Mouse (Mus musculus): ENCODE results near the gene Gm17482. TPM values are rescaled to one million over a fixed set of nuclear protein-coding genes. Genes with fewer than 3 reads are reported as not detected.

The Gm17482 gene
- polyA plus RNA-seq, 1 experiment from 2014 or later, result not detected

- no peaks in the 10 kb centered on the region for H3K9me3 ChIP-seq (ENCODE audit: control insufficient read depth, low read length)
- no peaks in the 10 kb centered on the region for H3K27me3 ChIP-seq (ENCODE audit: control insufficient read depth, insufficient read depth, low read length)
- no peak for DNase-seq
- no peak overlapping the region for H3K9ac ChIP-seq (replicated peaks; ENCODE audit: low read length)
- H3K36me3 ChIP-seq (ENCODE audit: control insufficient read depth, insufficient read depth, low read length), result peaks cover 8% of the 10 kb centered on the region; the same call in 1 of the 2 replicates
- H3K4me2 ChIP-seq (ENCODE audit: low read length), result no peak overlapping the region
- H3K4me1 ChIP-seq (ENCODE audit: control insufficient read depth, insufficient read depth, low read length), result no peaks in the 10 kb centered on the region
- 91% methylated on average over 3 of the region's 3 CpGs for WGBS
- no peak overlapping the region for H3K27ac ChIP-seq (replicated peaks; ENCODE audit: low read depth, low read length)
- ATAC-seq (ENCODE audit: low FRiP score, low TSS enrichment), result no peak
- no peak overlapping the region for H3K4me3 ChIP-seq (replicated peaks; ENCODE audit: low read depth, low read length)
Observed at GRCm38 (mm10) chr6:115260507-115260906, 33.4 kb downstream of the Gm17482 start.

- H3K9ac ChIP-seq (replicated peaks; ENCODE audit: low read length), result no peak overlapping the region
- no peak for ATAC-seq (ENCODE audit: low FRiP score, low TSS enrichment)
- WGBS, result 89% methylated on average over 5 of the region's 5 CpGs
Observed at GRCm38 (mm10) chr6:115266791-115267190, 39.6 kb downstream of the Gm17482 start.

DNA sequence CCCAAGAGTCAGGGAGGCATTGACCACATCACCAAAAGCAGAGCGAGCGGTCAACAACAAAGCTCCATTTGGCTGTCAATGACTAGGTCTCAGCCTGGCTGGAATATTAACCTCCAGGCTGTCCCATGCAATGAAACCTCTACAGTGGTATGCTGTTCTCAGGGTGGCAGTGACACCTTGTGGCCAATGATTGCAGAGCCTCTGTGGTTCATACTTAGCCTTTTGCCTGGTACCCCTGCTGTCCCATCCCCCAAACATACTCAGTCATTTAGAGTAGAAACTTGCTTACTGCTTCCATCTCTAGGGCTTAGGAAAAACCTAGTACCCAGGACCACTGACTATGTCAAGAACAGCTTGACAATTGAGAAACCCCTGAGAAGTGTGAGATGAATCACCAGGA, 40.8 kb downstream of the Gm17482 start:
- Histone ChIP-seq H3K4me1 (ENCODE audit: control insufficient read depth, insufficient read depth, low read length) (0 out of 2 replicates have a peak, but pooled peaks cover 4% of the 10 kb centered on the region), H3K9me3 (ENCODE audit: control insufficient read depth, low read length) (no peaks in the 10 kb centered on the region), H3K36me3 (ENCODE audit: control insufficient read depth, insufficient read depth, low read length) (peaks cover under 1% of the 10 kb centered on the region; the same call in 1 of the 2 replicates), H3K4me3 (replicated peaks; ENCODE audit: low read depth, low read length) (no peak overlapping the region), H3K27ac (replicated peaks; ENCODE audit: low read depth, low read length) (no peak overlapping the region), H3K9ac (replicated peaks; ENCODE audit: low read length) (no peak overlapping the region), H3K4me2 (ENCODE audit: low read length) (no peak overlapping the region), H3K27me3 (ENCODE audit: control insufficient read depth, insufficient read depth, low read length) (no peaks in the 10 kb centered on the region)
- DNase-seq (peak; percentile 89), ATAC-seq (ENCODE audit: low FRiP score, low TSS enrichment) (no peak)
- 61% methylated on average over 2 of the region's 2 CpGs for WGBS

More at GRCm38 (mm10) chr6:115266791-115267190, 39.6 kb downstream of the Gm17482 start:
- no peak overlapping the region for H3K4me3 ChIP-seq (replicated peaks; ENCODE audit: low read depth, low read length)
- H3K4me2 ChIP-seq (ENCODE audit: low read length), result no peak overlapping the region
- no peak for DNase-seq
- H3K27me3 ChIP-seq (ENCODE audit: control insufficient read depth, insufficient read depth, low read length), result no peaks in the 10 kb centered on the region
- H3K9me3 ChIP-seq (ENCODE audit: control insufficient read depth, low read length), result no peaks in the 10 kb centered on the region
- no peaks in the 10 kb centered on the region for H3K4me1 ChIP-seq (ENCODE audit: control insufficient read depth, insufficient read depth, low read length)
- no peak overlapping the region for H3K27ac ChIP-seq (replicated peaks; ENCODE audit: low read depth, low read length)
- H3K36me3 ChIP-seq (ENCODE audit: control insufficient read depth, insufficient read depth, low read length), result peaks cover 5% of the 10 kb centered on the region; the same call in 1 of the 2 replicates

DNA sequence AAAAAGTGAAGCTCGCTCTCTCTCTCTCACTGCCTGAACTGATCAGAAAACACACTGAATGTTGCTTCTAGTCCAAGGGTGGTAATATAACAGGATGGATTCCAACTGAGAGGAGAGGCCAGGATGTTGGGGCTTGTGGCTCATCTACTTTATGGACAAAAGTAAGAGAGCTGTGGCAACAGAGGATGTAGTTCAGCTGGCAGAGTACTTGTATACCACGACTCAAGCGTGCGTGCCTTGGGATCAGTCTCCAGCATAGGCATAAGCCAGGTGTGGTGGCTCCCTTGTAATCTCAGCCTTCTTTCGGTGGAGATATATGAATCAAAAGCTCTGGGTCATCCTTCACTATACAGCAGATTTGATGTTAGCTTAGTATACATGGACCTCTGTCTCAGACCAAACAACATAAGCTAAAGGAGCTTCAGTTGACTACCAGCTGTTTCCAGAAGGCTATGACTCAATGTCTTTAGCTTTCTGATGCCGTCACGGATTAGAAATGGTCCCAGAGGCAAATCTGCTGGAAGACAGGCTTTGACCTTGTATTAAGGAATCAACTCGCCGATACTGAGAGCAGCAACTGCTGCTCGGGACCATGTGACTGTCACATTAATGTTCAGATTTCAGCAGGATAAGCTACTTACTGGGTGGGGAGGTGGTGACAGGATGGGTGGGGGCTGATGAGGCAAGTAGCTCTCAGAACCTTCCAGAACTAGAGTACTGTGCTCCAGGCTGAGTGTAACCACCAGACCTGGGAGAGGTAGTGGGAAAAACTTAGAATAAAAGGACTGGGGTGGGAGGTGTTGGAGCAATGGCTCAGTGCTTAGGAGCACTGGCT, 41.6 kb downstream of the Gm17482 start:
- 0 out of 2 replicates have a peak, but pooled peaks cover 4% of the 10 kb centered on the region for H3K4me1 ChIP-seq (ENCODE audit: control insufficient read depth, insufficient read depth, low read length)
- DNase-seq (no peak), ATAC-seq (ENCODE audit: low FRiP score, low TSS enrichment) (no peak)
- H3K9me3 ChIP-seq (ENCODE audit: control insufficient read depth, low read length), result no peaks in the 10 kb centered on the region
- H3K4me2 ChIP-seq (ENCODE audit: low read length), result no peak overlapping the region
- WGBS, result 80% methylated on average over 10 of the region's 10 CpGs
- H3K4me3 ChIP-seq (replicated peaks; ENCODE audit: low read depth, low read length), result no peak overlapping the region
- H3K9ac ChIP-seq (replicated peaks; ENCODE audit: low read length), result no peak overlapping the region
- H3K27me3 ChIP-seq (ENCODE audit: control insufficient read depth, insufficient read depth, low read length), result no peaks in the 10 kb centered on the region
- no peaks in the 10 kb centered on the region for H3K36me3 ChIP-seq (ENCODE audit: control insufficient read depth, insufficient read depth, low read length)
- no peak overlapping the region for H3K27ac ChIP-seq (replicated peaks; ENCODE audit: low read depth, low read length)

- WGBS, result 83% methylated on average over 5 of the region's 5 CpGs
- no peak overlapping the region for H3K4me2 ChIP-seq (ENCODE audit: low read length)
- no peaks in the 10 kb centered on the region for H3K27me3 ChIP-seq (ENCODE audit: control insufficient read depth, insufficient read depth, low read length)
- DNase-seq (no peak), ATAC-seq (ENCODE audit: low FRiP score, low TSS enrichment) (no peak)
- no peaks in the 10 kb centered on the region for H3K36me3 ChIP-seq (ENCODE audit: control insufficient read depth, insufficient read depth, low read length)
- H3K9me3 ChIP-seq (ENCODE audit: control insufficient read depth, low read length), result no peaks in the 10 kb centered on the region
- H3K4me3 ChIP-seq (replicated peaks; ENCODE audit: low read depth, low read length), result no peak overlapping the region
- H3K9ac ChIP-seq (replicated peaks; ENCODE audit: low read length), result no peak overlapping the region
- 0 out of 2 replicates have a peak, but pooled peaks cover 4% of the 10 kb centered on the region for H3K4me1 ChIP-seq (ENCODE audit: control insufficient read depth, insufficient read depth, low read length)
- no peak overlapping the region for H3K27ac ChIP-seq (replicated peaks; ENCODE audit: low read depth, low read length)
Observed at GRCm38 (mm10) chr6:115269561-115269960, 42.4 kb downstream of the Gm17482 start.

DNA sequence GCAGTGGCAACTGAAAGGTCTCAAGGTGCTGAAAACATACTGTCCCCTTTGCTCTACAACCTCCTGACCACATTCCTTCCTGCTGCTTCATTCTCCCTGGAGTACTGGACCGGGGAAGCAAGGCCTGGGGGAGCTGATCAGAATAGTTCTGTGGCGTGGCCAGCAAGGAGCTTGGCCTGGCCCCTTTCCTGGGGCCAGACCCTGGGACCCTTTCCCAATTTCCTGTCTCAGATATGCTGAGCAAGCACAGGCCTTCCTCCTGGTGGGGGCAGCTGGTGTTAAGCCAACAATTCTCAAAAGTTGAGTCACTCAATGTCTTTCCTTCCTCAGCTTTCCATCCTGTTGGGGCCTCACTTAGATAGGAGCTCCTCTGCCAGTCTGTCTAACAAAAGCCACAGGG, 42.9 kb downstream of the Gm17482 start:
- Histone ChIP-seq H3K27me3 (ENCODE audit: control insufficient read depth, insufficient read depth, low read length) (no peaks in the 10 kb centered on the region), H3K4me3 (replicated peaks; ENCODE audit: low read depth, low read length) (no peak overlapping the region), H3K36me3 (ENCODE audit: control insufficient read depth, insufficient read depth, low read length) (no peaks in the 10 kb centered on the region), H3K4me1 (ENCODE audit: control insufficient read depth, insufficient read depth, low read length) (0 out of 2 replicates have a peak, but pooled peaks cover 4% of the 10 kb centered on the region), H3K4me2 (ENCODE audit: low read length) (no peak overlapping the region), H3K27ac (replicated peaks; ENCODE audit: low read depth, low read length) (no peak overlapping the region), H3K9ac (replicated peaks; ENCODE audit: low read length) (no peak overlapping the region), H3K9me3 (ENCODE audit: control insufficient read depth, low read length) (no peaks in the 10 kb centered on the region)
- no peak for ATAC-seq (ENCODE audit: low FRiP score, low TSS enrichment)
- 76% methylated on average over 2 of the region's 2 CpGs for WGBS
- no peak for DNase-seq

DNA sequence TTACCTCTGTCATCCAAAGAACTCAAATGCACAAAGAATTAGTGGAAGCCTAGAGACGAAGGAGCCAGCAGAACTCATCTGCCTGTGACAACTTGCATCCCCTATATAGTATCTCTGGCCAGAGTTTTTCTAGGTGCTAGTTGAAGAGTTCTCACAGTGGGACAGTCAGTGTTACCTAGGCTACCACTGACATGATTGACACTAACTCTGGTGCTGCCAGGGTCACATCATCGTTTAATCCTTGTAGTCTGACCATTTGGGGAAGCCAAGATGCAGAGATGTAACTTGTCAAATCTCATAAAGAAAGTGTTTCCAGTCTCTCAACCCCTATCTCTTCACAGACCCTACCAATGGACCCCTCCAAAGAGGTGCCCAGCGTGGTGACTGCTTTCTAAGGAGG, 44.2 kb downstream of the Gm17482 start:
- 63% methylated on average over 3 of the region's 3 CpGs for WGBS
- Histone ChIP-seq H3K4me2 (ENCODE audit: low read length) (no peak overlapping the region), H3K9ac (replicated peaks; ENCODE audit: low read length) (no peak overlapping the region), H3K27ac (replicated peaks; ENCODE audit: low read depth, low read length) (no peak overlapping the region), H3K27me3 (ENCODE audit: control insufficient read depth, insufficient read depth, low read length) (no peaks in the 10 kb centered on the region), H3K4me1 (ENCODE audit: control insufficient read depth, insufficient read depth, low read length) (0 out of 2 replicates have a peak, but pooled peaks cover 4% of the 10 kb centered on the region), H3K36me3 (ENCODE audit: control insufficient read depth, insufficient read depth, low read length) (no peaks in the 10 kb centered on the region), H3K4me3 (replicated peaks; ENCODE audit: low read depth, low read length) (no peak overlapping the region), H3K9me3 (ENCODE audit: control insufficient read depth, low read length) (no peaks in the 10 kb centered on the region)
- no peak for ATAC-seq (ENCODE audit: low FRiP score, low TSS enrichment)
- no peak for DNase-seq

- Histone ChIP-seq H3K27ac (replicated peaks; ENCODE audit: low read depth, low read length) (no peak overlapping the region), H3K9me3 (ENCODE audit: control insufficient read depth, low read length) (no peaks in the 10 kb centered on the region), H3K4me2 (ENCODE audit: low read length) (no peak overlapping the region), H3K27me3 (ENCODE audit: control insufficient read depth, insufficient read depth, low read length) (no peaks in the 10 kb centered on the region), H3K36me3 (ENCODE audit: control insufficient read depth, insufficient read depth, low read length) (no peaks in the 10 kb centered on the region), H3K4me3 (replicated peaks; ENCODE audit: low read depth, low read length) (no peak overlapping the region), H3K9ac (replicated peaks; ENCODE audit: low read length) (no peak overlapping the region), H3K4me1 (ENCODE audit: control insufficient read depth, insufficient read depth, low read length) (0 out of 2 replicates have a peak, but pooled peaks cover 4% of the 10 kb centered on the region)
- ATAC-seq (ENCODE audit: low FRiP score, low TSS enrichment) (no peak), DNase-seq (peak; percentile 35)
- WGBS, result 16% methylated on average over 4 of the region's 4 CpGs
Observed at GRCm38 (mm10) chr6:115271866-115272271, 44.7 kb downstream of the Gm17482 start.

- H3K9ac ChIP-seq (replicated peaks; ENCODE audit: low read length), result no peak overlapping the region
- no peaks in the 10 kb centered on the region for H3K9me3 ChIP-seq (ENCODE audit: control insufficient read depth, low read length)
- DNase-seq (no peak), ATAC-seq (ENCODE audit: low FRiP score, low TSS enrichment) (no peak)
- no peak overlapping the region for H3K4me2 ChIP-seq (ENCODE audit: low read length)
- H3K4me1 ChIP-seq (ENCODE audit: control insufficient read depth, insufficient read depth, low read length), result 0 out of 2 replicates have a peak, but pooled peaks cover 4% of the 10 kb centered on the region
- no peaks in the 10 kb centered on the region for H3K27me3 ChIP-seq (ENCODE audit: control insufficient read depth, insufficient read depth, low read length)
- no peaks in the 10 kb centered on the region for H3K36me3 ChIP-seq (ENCODE audit: control insufficient read depth, insufficient read depth, low read length)
- WGBS, result 91% methylated on average over 10 of the region's 10 CpGs
- H3K27ac ChIP-seq (replicated peaks; ENCODE audit: low read depth, low read length), result no peak overlapping the region
- H3K4me3 ChIP-seq (replicated peaks; ENCODE audit: low read depth, low read length), result no peak overlapping the region
Observed at GRCm38 (mm10) chr6:115273346-115273745, 46.2 kb downstream of the Gm17482 start.
